Mouse (Mus musculus): ENCODE results near the gene Nfic.

Gene Nfic

DNA sequence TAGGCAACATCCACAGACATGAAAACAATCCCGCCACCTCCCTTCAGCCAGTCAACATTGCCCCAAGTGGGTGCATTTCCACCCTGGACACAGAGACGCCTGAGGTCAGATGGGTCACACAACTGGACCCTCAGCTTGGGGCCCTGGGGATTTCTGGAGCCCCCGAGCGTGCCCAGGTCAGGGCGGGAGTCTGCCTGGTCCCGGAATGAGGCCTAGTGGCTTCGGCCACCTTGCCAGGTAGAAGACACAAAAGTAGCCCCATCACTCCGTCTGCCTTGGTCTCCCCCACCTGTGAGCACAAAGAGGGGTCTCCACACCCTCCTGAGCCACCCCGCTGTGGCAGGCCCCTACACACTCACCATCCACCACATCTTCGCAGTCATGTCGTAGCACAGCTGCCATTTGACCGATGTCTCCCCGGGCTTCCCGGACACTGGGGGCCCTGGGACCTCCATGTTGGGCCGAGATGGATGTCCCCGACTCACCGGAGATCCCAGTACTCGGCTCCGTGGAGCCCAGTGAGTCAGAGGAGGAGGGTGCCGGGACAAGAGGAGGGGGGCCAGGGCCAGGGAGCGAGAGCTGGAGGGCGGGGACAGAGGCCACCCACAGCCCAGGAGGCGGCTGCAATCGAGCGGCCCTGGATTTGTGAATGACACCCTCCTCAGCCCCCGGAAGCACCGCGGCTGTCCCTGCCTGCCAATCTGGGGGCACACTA, at the start of gene Nfic:
Gene Nfic, minus strand, starts transcription at position 455 of the 715 bp plus-strand sequence.
- no peak for DNase-seq (ENCODE audit: extremely low spot score, low read depth, low spot score)

DNA sequence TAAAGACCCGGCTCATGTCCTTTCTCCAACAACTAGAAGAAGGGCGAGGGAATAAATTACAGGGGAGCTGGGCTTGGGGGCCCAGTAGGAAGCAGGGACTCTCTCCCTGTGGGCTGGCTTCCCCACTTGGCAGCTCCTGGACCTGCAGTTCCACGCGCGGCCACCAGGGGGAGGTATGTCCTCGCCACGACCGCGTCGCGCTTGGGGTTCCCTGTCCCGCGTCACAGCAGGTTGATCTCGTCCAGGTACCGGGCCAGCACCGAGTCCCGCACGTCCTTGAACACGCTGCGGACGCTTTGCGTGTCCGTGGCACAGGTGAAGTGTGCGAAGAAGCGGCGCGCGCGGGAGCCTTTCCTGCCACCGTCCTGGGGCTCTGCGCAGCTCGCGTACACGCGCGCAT, 47.2 kb upstream of the Nfic start:
- DNase-seq (ENCODE audit: extremely low spot score, low read depth, low spot score), result no peak

DNA sequence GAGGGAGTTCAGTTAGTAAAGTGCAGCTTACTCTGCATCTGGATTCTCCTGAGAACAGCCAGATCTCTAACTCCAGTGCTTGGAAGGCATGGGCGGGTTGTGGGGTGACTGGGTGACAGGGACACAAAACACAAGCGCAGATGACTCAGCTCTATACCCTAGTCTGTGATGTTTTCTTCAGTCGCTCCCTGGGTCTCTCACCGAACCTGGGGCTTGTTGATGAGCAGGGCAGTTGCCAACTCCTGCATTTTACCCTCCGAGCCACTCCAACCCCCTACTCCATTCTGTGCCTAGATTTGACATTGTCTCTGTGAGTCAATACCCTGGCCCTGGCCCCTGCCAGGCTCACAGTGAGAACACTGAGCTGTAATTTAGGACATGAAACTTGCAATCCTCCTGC, 46.4 kb upstream of the Nfic start:
- no peak for DNase-seq (ENCODE audit: extremely low spot score, low read depth, low spot score)

DNA sequence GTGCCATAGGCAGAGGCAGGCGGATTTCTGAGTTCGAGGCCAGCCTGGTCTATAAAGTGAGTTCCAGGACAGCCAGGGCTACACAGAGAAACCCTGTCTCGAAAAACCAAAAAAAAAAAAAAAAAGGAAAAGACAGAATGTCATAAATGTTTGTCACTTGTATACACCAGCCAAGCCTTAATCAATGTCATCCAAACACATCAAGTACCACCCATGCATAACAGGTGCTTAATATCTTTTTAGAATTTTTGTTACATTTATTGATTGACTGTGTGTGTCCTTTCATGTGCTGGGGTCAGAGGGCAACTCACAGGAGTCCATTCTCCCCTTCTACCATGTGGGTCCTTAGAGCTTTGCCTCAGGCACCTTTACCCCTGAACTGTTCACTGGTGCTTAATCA, 44.6 kb upstream of the Nfic start, which contains the start of gene S1pr4:
Gene S1pr4, minus strand, starts transcription at position 101 of the 400 bp plus-strand sequence.
- DNase-seq (ENCODE audit: extremely low spot score, low read depth, low spot score), result no peak

DNA sequence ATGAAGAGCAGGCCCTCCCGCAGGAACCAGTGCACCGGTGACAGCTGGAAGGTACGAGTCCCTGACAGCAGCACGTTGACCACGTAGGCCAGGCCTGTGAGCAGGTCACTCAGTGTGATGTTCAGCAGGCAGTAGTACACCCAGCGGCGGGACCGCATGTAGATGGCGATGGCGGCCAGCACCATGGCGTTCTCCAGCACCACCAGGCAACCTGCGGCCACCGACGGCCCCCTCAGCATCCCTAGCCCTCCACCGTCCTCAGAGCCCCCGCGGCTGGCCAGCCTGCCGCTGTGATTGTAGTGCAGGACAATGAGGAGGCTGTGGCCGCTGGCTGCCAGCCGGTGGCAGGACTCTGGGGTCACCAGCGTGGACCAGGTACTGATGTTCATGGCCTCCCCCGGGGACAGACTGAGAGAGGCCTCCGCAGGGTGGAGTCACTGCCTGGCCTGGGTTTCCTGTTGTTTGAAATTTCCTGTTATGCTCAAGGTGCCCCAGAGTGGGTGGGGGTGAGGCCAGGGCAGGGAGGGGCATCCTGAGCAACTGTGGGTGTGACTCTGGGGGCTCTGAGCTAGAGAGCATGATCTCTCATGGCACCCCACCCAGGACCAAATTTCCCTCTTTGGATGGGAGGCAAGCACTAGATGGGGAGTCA, 43.9 kb upstream of the Nfic start:
- DNase-seq (ENCODE audit: extremely low spot score, low read depth, low spot score), result no peak

GRCm38 (mm10) chr10:81498316-81499249, 43.1 kb upstream of the Nfic start:
- DNase-seq (ENCODE audit: extremely low spot score, low read depth, low spot score), result no peak

DNA sequence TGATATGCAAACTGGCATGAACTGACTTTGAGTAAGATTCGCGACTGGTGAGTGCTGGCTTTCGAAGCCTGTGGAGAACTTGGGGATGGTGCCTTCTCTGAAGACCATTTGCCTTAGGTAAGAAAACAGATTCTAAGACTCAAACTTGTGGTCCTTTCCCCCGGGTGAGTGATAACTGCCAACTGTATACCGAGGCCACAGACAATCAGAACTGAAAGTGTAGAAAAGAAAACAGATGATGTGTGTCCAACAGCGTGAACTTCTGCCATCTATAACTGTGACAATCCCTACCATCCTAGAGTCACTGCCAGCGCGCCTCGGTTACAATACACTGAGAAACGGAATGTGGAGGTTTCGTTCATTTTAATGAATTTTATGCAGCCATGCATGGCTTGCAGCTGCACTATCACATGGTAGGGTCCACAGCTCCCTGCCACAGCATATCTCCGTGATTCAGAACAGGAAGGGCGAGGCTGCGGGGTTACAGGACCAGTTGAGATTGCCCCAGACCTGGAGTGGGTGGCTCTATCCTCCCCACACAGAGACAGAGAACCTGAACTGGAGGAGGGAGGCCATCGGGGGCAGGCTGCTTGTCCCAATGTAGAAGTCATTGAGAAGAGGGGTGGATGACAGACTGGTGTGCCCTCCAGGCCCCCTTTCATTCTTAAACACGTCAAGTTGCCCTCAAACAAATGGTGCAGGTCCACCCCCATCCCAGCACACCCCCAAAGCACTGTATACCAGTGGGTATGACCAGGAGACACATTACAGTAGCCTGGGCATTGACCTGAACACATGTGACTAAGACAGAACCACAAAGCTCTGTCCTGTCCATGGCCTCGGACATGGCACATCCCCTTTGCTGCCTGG, 42.2 kb upstream of the Nfic start:
- no peak for DNase-seq (ENCODE audit: extremely low spot score, low read depth, low spot score)

DNA sequence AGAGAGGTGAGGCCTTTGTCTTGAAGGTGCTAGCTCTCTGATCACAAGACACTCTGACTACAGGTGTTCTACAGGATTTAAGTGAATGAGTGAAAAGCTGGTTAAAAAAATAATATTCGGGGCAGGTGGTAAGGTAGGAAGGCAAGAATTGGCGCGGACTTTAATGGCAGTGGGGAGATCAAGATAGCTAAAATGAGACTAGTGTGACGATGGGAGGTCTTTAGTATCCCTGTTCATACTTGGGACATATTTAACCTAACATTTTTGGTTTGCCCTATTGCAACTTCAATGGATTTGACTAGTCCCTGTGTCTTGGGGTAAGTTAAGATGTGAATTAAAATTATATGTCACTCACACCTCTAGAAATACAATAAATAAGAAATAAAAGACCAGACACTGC, 41.5 kb upstream of the Nfic start:
- DNase-seq (ENCODE audit: extremely low spot score, low read depth, low spot score), result no peak

DNA sequence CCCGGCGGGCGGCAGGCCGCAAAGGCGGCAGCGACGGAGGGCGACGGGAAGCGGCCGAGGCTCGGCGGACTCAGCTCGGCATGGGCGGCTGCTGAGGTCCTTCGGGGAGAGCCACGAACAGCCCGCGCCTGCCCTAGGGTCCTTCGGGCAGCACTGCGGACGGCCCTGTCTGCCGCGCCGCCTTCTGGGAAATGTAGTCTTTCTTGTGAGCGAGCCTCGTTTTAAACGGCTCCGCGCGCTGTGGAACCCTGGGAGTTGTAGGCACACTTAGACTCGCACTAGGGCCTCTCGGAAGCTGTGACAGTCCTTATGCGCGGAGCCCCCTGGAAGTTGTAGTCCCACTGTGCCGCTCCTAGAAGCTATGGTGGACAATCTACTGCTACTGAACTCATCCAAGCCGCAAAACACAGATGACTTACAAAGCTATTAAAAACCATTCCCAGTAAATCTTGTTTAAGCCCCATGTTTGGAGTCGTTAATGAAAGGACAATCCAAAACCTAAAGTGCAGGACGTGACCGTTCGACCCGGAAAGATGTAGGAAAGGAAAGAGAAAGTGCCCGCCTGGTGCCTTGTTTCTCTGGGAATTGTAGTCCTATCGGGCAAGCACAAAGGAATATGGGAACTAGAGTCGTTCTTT, 40.9 kb upstream of the Nfic start, which contains the start of gene Ncln:
Gene Ncln, minus strand, starts transcription at position 129 of the 638 bp plus-strand sequence.
- DNase-seq (ENCODE audit: extremely low spot score, low read depth, low spot score), result peak; percentile 94

GRCm38 (mm10) chr10:81495616-81496263, 40.3 kb upstream of the Nfic start:
- DNase-seq (ENCODE audit: extremely low spot score, low read depth, low spot score), result no peak

GRCm38 (mm10) chr10:81495151-81495550, 39.7 kb upstream of the Nfic start:
- DNase-seq (ENCODE audit: extremely low spot score, low read depth, low spot score), result no peak

- DNase-seq (ENCODE audit: extremely low spot score, low read depth, low spot score), result no peak
These were observed 39.0 kb upstream of the Nfic start for GRCm38 (mm10) chr10:81494260-81495041.

DNA sequence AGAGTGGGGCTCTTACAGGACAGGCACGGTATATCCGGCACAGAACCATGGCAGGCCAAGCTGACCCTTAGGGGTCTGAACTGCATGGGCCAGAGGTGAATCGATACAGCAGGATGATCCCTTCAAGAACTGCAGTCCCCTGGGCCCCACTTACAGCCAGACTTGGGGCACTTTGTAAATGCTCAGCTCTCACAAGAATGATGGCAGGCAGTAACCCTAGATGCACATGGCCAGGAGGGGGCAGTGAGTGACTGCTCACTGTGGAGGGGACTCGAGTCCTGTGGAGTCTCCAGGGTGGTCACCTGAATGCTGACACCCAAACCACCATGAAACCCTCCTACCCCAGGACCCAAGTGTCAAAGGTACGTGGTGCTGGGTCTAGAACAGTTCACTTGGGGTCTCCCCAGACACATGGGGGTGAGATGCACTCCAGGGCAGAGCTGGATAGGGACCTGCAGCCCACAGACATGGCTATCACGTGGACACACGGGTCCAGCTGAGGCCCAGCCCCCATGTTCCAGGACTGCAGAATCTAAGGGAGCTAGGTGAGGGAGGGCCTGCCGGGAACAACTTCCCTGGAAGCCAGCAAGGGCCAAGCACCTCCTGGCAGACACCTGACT, 38.3 kb upstream of the Nfic start:
- DNase-seq (ENCODE audit: extremely low spot score, low read depth, low spot score), result no peak

DNA sequence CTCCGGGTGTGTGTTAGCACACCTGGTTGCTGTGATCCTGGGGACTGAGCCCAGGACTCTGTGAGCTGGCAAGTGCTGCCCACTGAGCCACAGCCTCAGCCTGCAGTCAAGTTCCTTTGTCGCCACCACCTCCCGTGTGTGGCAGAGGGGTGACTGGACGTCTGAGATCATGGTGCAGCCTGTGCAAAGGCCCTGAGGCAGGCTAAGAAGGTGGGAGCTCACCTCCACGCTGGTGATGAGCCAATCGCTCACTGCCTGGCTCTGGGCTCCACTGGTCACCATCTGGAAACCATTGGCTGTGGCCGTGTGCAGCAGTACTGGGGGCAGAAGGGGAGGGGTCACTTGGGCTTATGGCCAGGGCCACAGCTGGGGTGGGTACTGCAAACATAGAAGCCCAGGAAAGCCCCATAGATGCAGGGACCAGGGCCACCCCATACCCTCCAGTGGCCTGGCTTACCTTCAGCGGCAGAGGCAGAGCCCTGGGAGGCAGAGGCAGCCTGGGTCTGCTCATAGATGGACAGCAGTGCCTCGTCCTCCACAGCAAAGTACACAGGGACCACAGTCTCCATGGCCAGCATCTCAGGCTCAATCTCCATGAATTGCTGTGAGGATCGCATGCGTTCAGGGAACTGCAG, 37.3 kb upstream of the Nfic start:
- no peak for DNase-seq (ENCODE audit: extremely low spot score, low read depth, low spot score)

GRCm38 (mm10) chr10:81491018-81491417, 35.6 kb upstream of the Nfic start:
- no peak for DNase-seq (ENCODE audit: extremely low spot score, low read depth, low spot score)

- DNase-seq (ENCODE audit: extremely low spot score, low read depth, low spot score), result no peak
These were observed 34.5 kb upstream of the Nfic start for GRCm38 (mm10) chr10:81489941-81490340.

DNA sequence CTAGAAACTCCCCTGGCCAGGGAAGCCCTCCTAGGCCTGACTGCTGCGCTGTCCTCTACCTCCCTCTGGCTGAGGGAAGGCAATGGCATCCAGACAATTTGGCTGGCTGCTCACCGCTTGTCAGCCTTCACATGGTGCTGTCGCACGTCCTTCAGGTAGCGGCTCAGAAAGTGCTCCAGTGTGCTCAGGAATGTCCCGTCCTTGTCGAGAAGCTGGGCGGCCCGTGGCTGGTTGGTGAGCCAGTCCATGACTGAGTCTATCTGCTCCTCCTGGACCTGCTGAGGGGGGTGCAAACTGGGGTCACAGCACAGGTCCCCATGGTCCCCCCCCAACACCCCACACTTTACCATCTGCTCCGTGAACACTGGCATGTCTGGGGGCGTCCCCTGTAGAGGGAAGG, 32.6 kb upstream of the Nfic start:
- DNase-seq (ENCODE audit: extremely low spot score, low read depth, low spot score), result no peak

DNA sequence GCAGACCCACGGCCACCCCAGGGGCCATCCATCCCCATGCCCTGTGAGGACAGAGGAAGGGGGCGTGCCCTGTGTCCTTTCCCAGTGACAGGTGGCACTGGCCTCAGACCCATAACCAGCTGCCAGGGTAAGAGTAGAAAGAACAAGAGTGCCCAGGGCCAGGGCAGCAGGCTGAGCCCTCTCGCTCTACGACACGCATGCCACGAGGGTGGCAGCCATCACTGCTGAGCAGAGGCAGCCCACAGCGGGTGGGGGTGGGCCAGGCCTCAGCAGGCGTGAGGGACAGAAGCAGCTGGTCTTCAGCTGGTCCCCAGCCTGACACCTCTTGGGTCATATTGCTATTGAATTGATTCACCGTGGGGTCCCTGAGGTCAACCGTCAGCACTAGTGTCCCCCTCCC, 31.1 kb upstream of the Nfic start:
- DNase-seq (ENCODE audit: extremely low spot score, low read depth, low spot score), result no peak
